Mouse (Mus musculus): ENCODE data around the gene Prkn. TPM values are rescaled to one million over a fixed set of nuclear protein-coding genes. Genes with fewer than 3 reads are reported as not detected.

Prkn gene
- total and polyA plus RNA-seq, 3 experiments, result 0.39 to 0.50 TPM; not detected in 1

GRCm38 (mm10) chr17:11621492-11621891 lies 781.3 kb downstream of the Prkn start (continued):
- no peak for TF ChIP-seq CHD1 (IDR thresholded peaks at IDR 0.05; ENCODE audit: low read depth, low read length)
- no peak for TF ChIP-seq NRF1 (IDR thresholded peaks at IDR 0.05; ENCODE audit: insufficient read depth, low read depth, low read length, poor library complexity, severe bottlenecking)
- TF ChIP-seq BHLHE40 (IDR thresholded peaks at IDR 0.05; ENCODE audit: borderline replicate concordance, low read depth, low read length), result no peak
- TF ChIP-seq MAFK (IDR thresholded peaks at IDR 0.05; ENCODE audit: borderline replicate concordance, low read depth, low read length), result no peak
- no peak for TF ChIP-seq HCFC1 (IDR thresholded peaks at IDR 0.05; ENCODE audit: low read depth, low read length)
- TF ChIP-seq MEF2A (IDR thresholded peaks at IDR 0.05; ENCODE audit: extremely low read depth, insufficient replicate concordance, low read depth, low read length, poor library complexity, severe bottlenecking), result no peak
- no peak for TF ChIP-seq JUND (IDR thresholded peaks at IDR 0.05; ENCODE audit: low read depth, low read length)
- TF ChIP-seq MYC (IDR thresholded peaks at IDR 0.05; ENCODE audit: low read depth, low read length), result no peak

- no peaks in the 10 kb centered on the region for H3K4me1 ChIP-seq (ENCODE audit: control insufficient read depth in 1 of 2, insufficient read depth in 2 of 2, low read length in 2 of 2)
- no peaks in the 10 kb centered on the region for H3K36me3 ChIP-seq (ENCODE audit: control insufficient read depth in 1 of 2, insufficient read depth in 2 of 2, low read length in 2 of 2)
- no peaks in the 10 kb centered on the region for H3K9me3 ChIP-seq (replicated peaks; ENCODE audit: insufficient read depth, low read length)
- no peaks in the 10 kb centered on the region for H3K79me2 ChIP-seq (ENCODE audit: control insufficient read depth, insufficient read depth, low read length, poor library complexity)
- TF ChIP-seq CTCF (IDR thresholded peaks at IDR 0.05 in 2 of 3, conservative IDR thresholded peaks at IDR 0.05 in 1 of 3; ENCODE audit: control insufficient read depth in 1 of 3, insufficient read depth in 1 of 3, low read depth in 2 of 3, low read length in 3 of 3, poor library complexity in 1 of 3, severe bottlenecking in 1 of 3) (no peak), MAFK (IDR thresholded peaks at IDR 0.05; ENCODE audit: borderline replicate concordance, low read depth, low read length) (no peak), POLR2AphosphoS5 (IDR thresholded peaks at IDR 0.05; ENCODE audit: borderline replicate concordance, low read depth, low read length) (no peak), NELFE (IDR thresholded peaks at IDR 0.05; ENCODE audit: low read depth, low read length) (no peak), MYB (IDR thresholded peaks at IDR 0.05; ENCODE audit: low read depth, low read length) (no peak), JUND (IDR thresholded peaks at IDR 0.05; ENCODE audit: low read depth, low read length) (no peak), MEF2A (IDR thresholded peaks at IDR 0.05; ENCODE audit: extremely low read depth, insufficient replicate concordance, low read depth, low read length, poor library complexity, severe bottlenecking) (no peak), RCOR1 (IDR thresholded peaks at IDR 0.05; ENCODE audit: low read depth, low read length) (no peak), CHD2 (IDR thresholded peaks at IDR 0.05; ENCODE audit: low read length) (no peak), HCFC1 (IDR thresholded peaks at IDR 0.05; ENCODE audit: low read depth, low read length) (no peak), ZKSCAN1 (IDR thresholded peaks at IDR 0.05; ENCODE audit: low read depth, low read length) (no peak), MAZ (IDR thresholded peaks at IDR 0.05; ENCODE audit: low read depth, low read length) (no peak), ETS1 (IDR thresholded peaks at IDR 0.05; ENCODE audit: low read depth, low read length) (no peak)
- no peak overlapping the region for H3K4me3 ChIP-seq (ENCODE audit: control insufficient read depth in 1 of 2, insufficient read depth in 1 of 2, low read depth in 2 of 2, low read length in 2 of 2)
- no peaks in the 10 kb centered on the region; a peak in 1 of 4 replicates for H3K27me3 ChIP-seq (ENCODE audit: control insufficient read depth in 1 of 2, insufficient read depth in 2 of 2, low read length in 2 of 2)
- no peak for DNase-seq (ENCODE audit: low read depth, low spot score)
- H3K9ac ChIP-seq (ENCODE audit: control insufficient read depth, low read depth, low read length, poor library complexity, severe bottlenecking), result no peak overlapping the region
- H3K27ac ChIP-seq (ENCODE audit: control insufficient read depth, low read depth, low read length), result no peak overlapping the region
Measured at GRCm38 (mm10) chr17:11626306-11626705, 786.1 kb downstream of the Prkn start.

GRCm38 (mm10) chr17:11635121-11635520 lies 794.9 kb downstream of the Prkn start:
- H3K79me2 ChIP-seq (ENCODE audit: control insufficient read depth, insufficient read depth, low read length, poor library complexity), result no peaks in the 10 kb centered on the region
- H3K36me3 ChIP-seq (ENCODE audit: control insufficient read depth in 1 of 2, insufficient read depth in 2 of 2, low read length in 2 of 2), result no peaks in the 10 kb centered on the region
- H3K9ac ChIP-seq (ENCODE audit: control insufficient read depth, low read depth, low read length, poor library complexity, severe bottlenecking), result no peak overlapping the region
- no peak overlapping the region for H3K4me3 ChIP-seq (ENCODE audit: control insufficient read depth in 1 of 2, insufficient read depth in 1 of 2, low read depth in 2 of 2, low read length in 2 of 2)
- H3K9me3 ChIP-seq (replicated peaks; ENCODE audit: insufficient read depth, low read length), result no peaks in the 10 kb centered on the region
- H3K27me3 ChIP-seq (ENCODE audit: control insufficient read depth in 1 of 2, insufficient read depth in 2 of 2, low read length in 2 of 2), result no peaks in the 10 kb centered on the region
- TF ChIP-seq MYC (IDR thresholded peaks at IDR 0.05; ENCODE audit: low read depth, low read length) (no peak), ELF1 (IDR thresholded peaks at IDR 0.05; ENCODE audit: low read depth, low read length) (no peak), NELFE (IDR thresholded peaks at IDR 0.05; ENCODE audit: low read depth, low read length) (no peak), BHLHE40 (IDR thresholded peaks at IDR 0.05; ENCODE audit: borderline replicate concordance, low read depth, low read length) (no peak), GABPA (IDR thresholded peaks at IDR 0.05; ENCODE audit: low read depth, low read length) (no peak), GATA1 (IDR thresholded peaks at IDR 0.05; ENCODE audit: low read depth, low read length) (no peak), KAT2A (conservative IDR thresholded peaks at IDR 0.05; ENCODE audit: low read depth, low read length) (no peak), USF2 (IDR thresholded peaks at IDR 0.05; ENCODE audit: borderline replicate concordance in 1 of 2, insufficient read depth in 1 of 2, low read depth in 1 of 2, low read length in 2 of 2) (no peak), TCF12 (IDR thresholded peaks at IDR 0.05; ENCODE audit: low read depth, low read length) (no peak)
- no peak for DNase-seq (ENCODE audit: low read depth, low spot score)
- H3K27ac ChIP-seq (ENCODE audit: control insufficient read depth, low read depth, low read length), result no peak overlapping the region
- no peaks in the 10 kb centered on the region for H3K4me1 ChIP-seq (ENCODE audit: control insufficient read depth in 1 of 2, insufficient read depth in 2 of 2, low read length in 2 of 2)

All from MEL (cell line).